Mouse (Mus musculus) limb, embryonic 15.5 days (tissue): ENCODE measurements around the gene C1ql4. TPM values are rescaled to one million over a fixed set of nuclear protein-coding genes. Genes with fewer than 3 reads are reported as not detected.

Experiments
- ATAC-seq: fragments of 200-750 bp; cut with Nextera tagmentation; 2 replicates; pipeline ENCODE4 v1.8.0; 2017; ENCODE audit warnings: low read depth, moderate TSS enrichment; ENCODE audit not compliant: insufficient number of reproducible peaks, low FRiP score, low TSS enrichment
- H3K27ac ChIP-seq: fragments of 300-500 bp; sonication (generic); 2 replicates; pipeline ENCODE4 v1.5.1; 2015; ENCODE audit warnings: moderate library complexity, mild to moderate bottlenecking, inconsistent platforms
- H3K27me3 ChIP-seq: fragments of 300-500 bp; sonication (generic); 2 replicates; pipeline ENCODE4 v1.6.1; 2015; ENCODE audit warnings: inconsistent platforms
- H3K36me3 ChIP-seq: fragments of 300-500 bp; sonication (generic); 2 replicates; pipeline ENCODE4 v1.6.1; 2015; ENCODE audit warnings: inconsistent platforms
- H3K4me1 ChIP-seq: fragments of 300-500 bp; sonication (generic); 2 replicates; pipeline ENCODE4 v1.6.1; 2015; ENCODE audit warnings: inconsistent platforms
- H3K4me2 ChIP-seq: fragments of 300-500 bp; sonication (generic); 2 replicates; pipeline ENCODE4 v1.6.1; 2015; ENCODE audit warnings: mild to moderate bottlenecking, inconsistent platforms
- H3K4me3 ChIP-seq: fragments of 300-500 bp; sonication (generic); 2 replicates; pipeline ENCODE4 v1.5.1; 2015; ENCODE audit warnings: mild to moderate bottlenecking, inconsistent platforms
- H3K9ac ChIP-seq: fragments of 300-500 bp; sonication (generic); 2 replicates; pipeline ENCODE4 v1.6.1; 2015; ENCODE audit warnings: inconsistent platforms
- H3K9me3 ChIP-seq: fragments of 300-500 bp; sonication (generic); 2 replicates; pipeline ENCODE4 v1.6.1; 2016; ENCODE audit warnings: inconsistent platforms
- WGBS: fragments of 180-500 bp; shearing (Covaris S2); methylation state at CpG from one replicate; pipeline ENCODE4 v1.1.7; 2015; 5-methylcytosine and 5-hydroxymethylcytosine counted together
- polyA plus RNA-seq: library from polyadenylated mRNA; unstranded; fragments of >200 nt; fragmentation: Nextera tagmentation; extraction: Ambion mirVana; gene quantifications from 2 replicates; pipeline ENCODE4 v1.2.1, GENCODE M21; 2015

C1ql4 gene
- polyA plus RNA-seq, result not detected in 2 replicates

DNA sequence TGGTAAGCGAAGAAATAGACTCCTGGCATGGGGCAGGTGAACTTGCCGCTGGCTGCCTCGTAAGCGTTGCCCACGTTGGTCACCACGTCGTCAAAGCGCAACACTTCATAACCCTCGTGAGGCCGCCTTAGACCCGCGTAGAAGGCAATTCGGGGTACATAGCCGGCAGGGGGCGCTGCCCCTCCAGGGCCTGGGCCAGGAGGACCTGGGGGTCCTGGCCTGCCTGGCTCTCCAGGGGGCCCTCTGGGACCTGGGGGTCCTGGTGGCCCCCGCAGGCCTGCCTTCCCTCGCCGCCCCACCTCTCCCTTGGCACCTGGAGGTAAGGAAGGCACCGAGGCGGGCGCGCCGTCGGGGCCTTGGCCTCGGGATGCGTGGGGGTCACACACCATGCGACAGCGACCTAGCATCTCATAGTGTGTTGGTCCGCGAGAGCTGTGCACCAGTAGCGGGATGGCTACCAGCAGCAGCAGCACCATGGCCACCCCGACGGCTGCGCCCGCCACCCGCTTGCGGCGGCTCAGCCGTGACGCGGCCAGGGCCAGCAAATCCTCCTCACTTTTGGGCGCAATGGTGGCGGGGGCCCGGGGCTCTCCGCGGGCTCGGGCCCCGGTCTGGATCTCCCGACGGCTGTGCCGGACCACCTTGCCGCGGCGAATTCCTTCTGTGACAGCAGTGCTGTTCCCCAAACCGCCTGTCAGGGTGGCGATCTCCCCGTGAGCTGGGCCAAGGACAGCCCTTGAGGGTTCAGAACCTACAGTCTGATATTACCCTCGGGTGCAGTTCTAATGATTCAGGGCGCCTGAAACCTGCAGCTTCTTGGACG, at the start of gene C1ql4:
C1ql4 (minus strand) TSS at position 565 of the 823 bp plus-strand sequence.
- Histone ChIP-seq H3K4me2 (peak within 1 kb of the TSS; percentile 49), H3K36me3 (peaks cover 7% of the 10 kb centered on the region), H3K9me3 (no peaks in the 10 kb centered on the region), H3K27me3 (peaks cover 95% of the 10 kb centered on the region), H3K9ac (no peak within 1 kb of the TSS), H3K4me3 (peak within 1 kb of the TSS; percentile 32), H3K4me1 (peaks cover 16% of the 10 kb centered on the region), H3K27ac (no peak within 1 kb of the TSS)
- no peak for ATAC-seq
- 6% methylated on average over 58 of the region's 60 CpGs for WGBS

DNA sequence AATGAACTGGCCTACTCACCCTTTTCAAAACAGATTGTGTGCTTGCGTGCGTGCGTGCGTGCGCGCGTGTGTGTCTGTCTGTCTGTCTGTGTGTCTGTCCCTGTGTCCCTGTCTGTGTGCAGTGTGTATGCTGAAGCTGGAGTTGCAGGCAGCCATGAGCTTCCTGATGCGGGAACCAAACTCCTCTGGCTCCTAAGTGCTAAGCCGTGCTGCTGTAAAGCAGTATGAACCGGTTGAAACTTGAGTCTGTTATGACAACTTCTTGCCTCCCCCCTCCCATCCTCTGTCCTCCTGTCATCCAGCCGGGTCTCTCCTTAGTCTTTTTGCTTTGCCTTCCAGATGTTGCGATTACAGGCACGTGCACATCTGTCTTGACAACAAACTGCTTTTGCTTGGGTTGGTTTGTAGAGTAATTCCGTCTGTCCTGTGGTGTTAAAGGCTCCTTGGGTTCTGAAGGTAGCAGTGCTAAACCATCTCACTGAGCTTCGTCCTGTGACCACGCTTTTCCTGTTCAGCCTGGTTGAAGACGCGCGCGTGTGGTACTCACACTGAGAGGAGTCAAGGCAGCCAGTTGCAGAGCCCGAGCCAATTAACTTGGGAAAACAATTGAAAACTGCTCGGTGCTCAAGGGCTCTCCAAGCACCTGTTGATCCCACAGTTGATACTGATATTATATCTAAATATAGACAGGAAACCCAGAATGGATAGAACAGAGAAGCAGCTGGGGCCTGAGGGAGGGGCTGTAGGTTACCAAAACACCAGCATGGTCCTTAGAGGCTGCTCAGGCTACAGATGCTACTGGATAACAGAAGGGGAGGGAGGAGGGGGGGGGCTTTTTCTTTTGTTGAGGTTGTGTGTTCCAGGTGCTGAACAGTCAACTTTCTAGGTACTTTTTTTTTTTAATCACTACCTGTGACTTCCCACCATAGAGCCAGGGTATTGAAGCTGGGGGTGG, 42.6 kb upstream of the C1ql4 start:
- H3K4me3 ChIP-seq, result no peak overlapping the region
- peak overlapping the region; percentile 57 for H3K27ac ChIP-seq
- 56% methylated on average over 22 of the region's 22 CpGs for WGBS
- peaks cover 27% of the 10 kb centered on the region for H3K4me1 ChIP-seq
- H3K9ac ChIP-seq, result no peak overlapping the region
- H3K9me3 ChIP-seq, result no peaks in the 10 kb centered on the region
- H3K4me2 ChIP-seq, result no peak overlapping the region
- ATAC-seq, result no peak
- no peaks in the 10 kb centered on the region for H3K27me3 ChIP-seq
- H3K36me3 ChIP-seq, result 0 out of 2 replicates have a peak, but pooled peaks cover 6% of the 10 kb centered on the region

GRCm38 (mm10) chr15:99129441-99129840, 41.8 kb upstream of the C1ql4 start:
- Histone ChIP-seq H3K4me2 (no peak overlapping the region), H3K4me3 (no peak overlapping the region), H3K4me1 (peaks cover 29% of the 10 kb centered on the region), H3K27me3 (no peaks in the 10 kb centered on the region), H3K36me3 (0 out of 2 replicates have a peak, but pooled peaks cover 6% of the 10 kb centered on the region), H3K9me3 (no peaks in the 10 kb centered on the region), H3K27ac (peak overlapping the region; percentile 57), H3K9ac (no peak overlapping the region)
- ATAC-seq, result no peak
- 51% methylated on average over 11 of the region's 11 CpGs for WGBS

GRCm38 (mm10) chr15:99127851-99128522, 40.4 kb upstream of the C1ql4 start:
- peak overlapping the region; percentile 84 for H3K4me3 ChIP-seq
- peak overlapping the region; percentile 80 for H3K4me2 ChIP-seq
- H3K9ac ChIP-seq, result no peak overlapping the region
- no peaks in the 10 kb centered on the region for H3K9me3 ChIP-seq
- peaks cover 29% of the 10 kb centered on the region for H3K4me1 ChIP-seq
- H3K27me3 ChIP-seq, result no peaks in the 10 kb centered on the region
- no peak overlapping the region; the same call in 1 of the 2 replicates for H3K27ac ChIP-seq
- WGBS, result 66% methylated on average over 6 of the region's 6 CpGs
- H3K36me3 ChIP-seq, result no peaks in the 10 kb centered on the region
- ATAC-seq, result no peak

GRCm38 (mm10) chr15:99126816-99127365, 39.3 kb upstream of the C1ql4 start:
- Histone ChIP-seq H3K36me3 (no peaks in the 10 kb centered on the region), H3K4me3 (peak overlapping the region; percentile 84), H3K4me1 (peaks cover 29% of the 10 kb centered on the region), H3K27ac (peak overlapping the region; percentile 95), H3K9ac (peak overlapping the region; percentile 85), H3K4me2 (peak overlapping the region; percentile 80), H3K27me3 (no peaks in the 10 kb centered on the region; the same call in 1 of the 2 replicates), H3K9me3 (no peaks in the 10 kb centered on the region)
- under 1% methylated on average over 35 of the region's 35 CpGs for WGBS
- no peak for ATAC-seq

GRCm38 (mm10) chr15:99126081-99126815, 38.6 kb upstream of the C1ql4 start:
- no peaks in the 10 kb centered on the region for H3K36me3 ChIP-seq
- H3K4me2 ChIP-seq, result peak overlapping the region; percentile 80
- ATAC-seq, result peak; percentile 78
- H3K4me3 ChIP-seq, result peak overlapping the region; percentile 84
- no peaks in the 10 kb centered on the region; the same call in 1 of the 2 replicates for H3K27me3 ChIP-seq
- H3K9me3 ChIP-seq, result no peaks in the 10 kb centered on the region
- H3K4me1 ChIP-seq, result peaks cover 29% of the 10 kb centered on the region
- H3K9ac ChIP-seq, result peak overlapping the region; percentile 85
- WGBS, result under 1% methylated on average over 91 of the region's 115 CpGs
- peak overlapping the region; percentile 95 for H3K27ac ChIP-seq

DNA sequence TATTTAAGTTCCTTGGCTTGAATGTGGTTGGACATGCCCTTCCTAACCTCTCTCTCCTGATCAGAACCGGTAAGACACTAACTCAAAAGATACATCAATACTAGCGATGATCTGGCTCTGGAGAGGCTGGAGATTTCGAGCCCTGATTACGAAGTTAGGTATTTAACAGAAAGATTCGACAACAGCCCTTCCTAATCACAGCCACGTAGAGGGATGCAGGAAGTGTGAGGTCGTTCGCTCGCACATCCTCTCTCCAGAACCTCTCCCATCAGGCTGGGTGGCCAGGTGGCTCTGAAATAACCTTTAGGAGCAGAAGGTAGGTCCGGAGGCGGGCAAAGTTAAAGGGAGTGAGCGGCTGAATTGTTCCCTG, 38.1 kb upstream of the C1ql4 start, which contains the start of gene Spats2:
Spats2 (plus strand) TSS at position 206 of the 370 bp plus-strand sequence.
- H3K4me3 ChIP-seq, result peak within 1 kb of the TSS; percentile 84
- 1% methylated on average over 12 of the region's 12 CpGs for WGBS
- no peaks in the 10 kb centered on the region; the same call in 1 of the 2 replicates for H3K27me3 ChIP-seq
- H3K4me1 ChIP-seq, result peaks cover 27% of the 10 kb centered on the region
- peak within 1 kb of the TSS; percentile 95 for H3K27ac ChIP-seq
- ATAC-seq, result no peak
- H3K36me3 ChIP-seq, result no peaks in the 10 kb centered on the region
- peak within 1 kb of the TSS; percentile 85 for H3K9ac ChIP-seq
- H3K9me3 ChIP-seq, result no peaks in the 10 kb centered on the region
- peak within 1 kb of the TSS; percentile 80 for H3K4me2 ChIP-seq

DNA sequence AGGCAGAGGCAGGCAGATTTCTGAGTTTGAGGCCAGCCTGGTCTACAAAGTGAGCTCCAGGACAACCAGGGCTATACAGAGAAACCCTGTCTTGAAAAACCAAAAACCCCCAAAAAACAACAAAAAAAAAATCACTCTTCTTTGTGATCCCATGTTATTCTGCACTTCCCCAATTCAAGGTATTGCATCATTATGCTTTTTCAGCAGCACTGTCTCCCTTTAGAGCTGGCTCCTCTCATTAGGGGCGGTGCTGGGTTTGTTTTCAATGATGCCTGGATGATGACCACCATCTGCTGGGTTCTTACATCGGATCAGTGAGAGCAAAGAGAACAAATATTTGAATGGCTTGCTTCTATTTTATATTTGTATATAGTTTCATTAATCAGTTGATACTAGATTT, 35.0 kb upstream of the C1ql4 start:
- Histone ChIP-seq H3K9ac (no peak overlapping the region), H3K27me3 (no peaks in the 10 kb centered on the region; the same call in 1 of the 2 replicates), H3K27ac (no peak overlapping the region), H3K9me3 (no peaks in the 10 kb centered on the region), H3K36me3 (no peaks in the 10 kb centered on the region), H3K4me1 (peaks cover 10% of the 10 kb centered on the region), H3K4me2 (no peak overlapping the region), H3K4me3 (no peak overlapping the region)
- WGBS, result 78% methylated on average over 2 of the region's 2 CpGs
- no peak for ATAC-seq

DNA sequence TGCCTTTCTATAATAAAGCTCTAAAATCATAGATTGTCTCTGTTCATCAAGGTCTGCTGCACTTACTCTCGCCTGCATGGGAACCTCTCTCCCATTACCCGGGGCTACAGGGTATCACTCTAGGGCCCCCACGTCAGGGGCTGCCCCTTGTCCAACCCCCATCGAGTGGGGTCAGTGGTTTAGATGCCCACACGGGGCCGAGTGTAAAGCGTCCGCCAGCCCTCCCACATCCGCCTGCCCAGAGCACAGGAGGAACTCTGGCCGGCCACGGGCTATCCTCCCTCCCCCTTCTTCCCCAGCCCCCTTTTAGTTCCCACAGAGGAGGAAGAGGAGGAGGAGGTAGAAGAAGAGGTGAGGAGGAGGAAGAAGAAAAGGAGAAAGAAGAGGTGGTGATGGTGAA, 33.2 kb upstream of the C1ql4 start:
- H3K4me2 ChIP-seq, result no peak overlapping the region
- 18% methylated on average over 11 of the region's 11 CpGs for WGBS
- H3K27ac ChIP-seq, result no peak overlapping the region

DNA sequence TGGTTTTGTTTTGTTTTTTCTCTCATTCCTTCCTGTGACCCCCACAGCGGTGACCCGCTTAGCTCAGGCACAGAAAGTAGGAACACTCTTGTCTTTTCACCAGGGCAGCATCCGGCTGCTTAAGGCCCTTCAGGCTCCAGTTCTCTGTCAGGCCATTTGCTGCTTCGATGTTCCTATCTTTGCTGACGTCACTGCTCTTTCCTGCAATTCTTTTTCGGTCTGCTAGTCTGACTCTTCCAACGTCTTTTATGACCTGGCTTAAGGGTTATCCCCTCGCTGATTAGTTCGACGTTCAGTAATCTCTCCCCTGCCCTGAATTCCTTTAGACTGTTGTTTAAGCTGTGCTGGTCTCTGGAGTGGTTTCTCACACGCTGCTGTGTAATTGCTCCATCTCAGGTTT, 28.9 kb upstream of the C1ql4 start:
- no peaks in the 10 kb centered on the region for H3K36me3 ChIP-seq
- 43% methylated on average over 11 of the region's 11 CpGs for WGBS
- H3K9me3 ChIP-seq, result no peaks in the 10 kb centered on the region
- ATAC-seq, result no peak
- H3K9ac ChIP-seq, result no peak overlapping the region
- no peak overlapping the region for H3K27ac ChIP-seq
- no peak overlapping the region for H3K4me2 ChIP-seq
- no peaks in the 10 kb centered on the region for H3K27me3 ChIP-seq
- H3K4me3 ChIP-seq, result no peak overlapping the region
- H3K4me1 ChIP-seq, result 0 out of 2 replicates have a peak, but pooled peaks cover 5% of the 10 kb centered on the region

More for the DNA sequence above, 33.2 kb upstream of the C1ql4 start:
- Histone ChIP-seq H3K4me3 (no peak overlapping the region), H3K9me3 (no peaks in the 10 kb centered on the region), H3K27me3 (no peaks in the 10 kb centered on the region; the same call in 1 of the 2 replicates), H3K4me1 (peaks cover 13% of the 10 kb centered on the region), H3K9ac (no peak overlapping the region), H3K36me3 (no peaks in the 10 kb centered on the region)
- ATAC-seq, result no peak
